Mouse (Mus musculus): ENCODE measurements around the gene Tacc3. TPM values are rescaled to one million over a fixed set of nuclear protein-coding genes. Genes with fewer than 3 reads are reported as not detected.

The Tacc3 gene
- polyA plus RNA-seq, 1 experiment = 58.6 TPM

DNA sequence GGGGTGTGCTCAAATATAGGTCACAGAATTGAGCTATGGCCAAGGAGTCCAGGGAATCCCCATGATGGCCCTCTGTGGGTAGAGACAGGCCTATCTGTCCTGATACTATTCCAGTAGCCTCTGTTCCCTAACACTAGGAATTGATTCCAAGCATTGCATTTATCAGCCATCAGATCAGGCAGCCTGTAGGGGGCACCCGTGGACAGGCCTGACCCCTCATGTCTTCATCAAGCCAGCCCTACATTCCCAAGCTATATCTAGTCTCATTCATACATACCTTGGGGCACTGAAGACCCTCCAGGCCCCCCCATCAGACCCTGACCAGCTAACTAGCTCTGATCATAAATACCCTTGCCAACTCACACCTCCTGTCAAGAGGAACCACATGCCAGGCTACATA lies 18.0 kb downstream of the Tacc3 start:
- TF ChIP-seq POLR2A (IDR thresholded peaks at IDR 0.05; ENCODE audit: borderline replicate concordance, low read depth, low read length) = no peak
- peak; percentile 69 for TF ChIP-seq CTCF (IDR thresholded peaks at IDR 0.05; ENCODE audit: low read depth, low read length)
- H3K4me3 ChIP-seq (ENCODE audit: insufficient read depth, low read length) = no peak overlapping the region
- H3K27ac ChIP-seq (ENCODE audit: insufficient read depth, low read depth, low read length) = no peak overlapping the region
- no peaks in the 10 kb centered on the region for H3K4me1 ChIP-seq (ENCODE audit: control insufficient read depth, insufficient read depth, low read length)

DNA sequence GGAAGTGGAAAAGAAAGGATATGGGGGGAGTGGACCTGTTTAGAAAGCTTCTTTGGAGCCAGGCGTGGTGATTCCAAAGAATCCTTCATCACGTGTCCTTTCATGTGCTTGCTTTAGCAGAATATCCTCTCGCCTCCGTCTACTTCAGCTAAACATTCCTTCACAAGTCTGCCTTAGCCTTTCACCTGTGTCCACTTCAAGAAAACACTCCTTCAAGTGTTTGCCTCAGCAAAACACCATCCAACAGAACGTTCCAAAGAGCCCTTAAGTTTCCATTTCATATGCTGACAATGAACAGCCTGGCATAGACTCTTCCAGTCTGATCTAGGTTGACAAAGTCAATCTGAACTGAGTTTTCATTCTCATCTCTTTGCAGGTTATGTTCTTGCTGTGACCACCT lies 20.3 kb downstream of the Tacc3 start:
- H3K27ac ChIP-seq (ENCODE audit: insufficient read depth, low read depth, low read length) = no peak overlapping the region
- TF ChIP-seq CTCF (IDR thresholded peaks at IDR 0.05; ENCODE audit: low read depth, low read length) (no peak), POLR2A (IDR thresholded peaks at IDR 0.05; ENCODE audit: borderline replicate concordance, low read depth, low read length) (no peak)
- no peak overlapping the region for H3K4me3 ChIP-seq (ENCODE audit: insufficient read depth, low read length)
- no peaks in the 10 kb centered on the region for H3K4me1 ChIP-seq (ENCODE audit: control insufficient read depth, insufficient read depth, low read length)

- Histone ChIP-seq H3K4me1 (ENCODE audit: control insufficient read depth, insufficient read depth, low read length) (no peaks in the 10 kb centered on the region), H3K27ac (ENCODE audit: insufficient read depth, low read depth, low read length) (no peak overlapping the region), H3K4me3 (ENCODE audit: insufficient read depth, low read length) (no peak overlapping the region)
- TF ChIP-seq POLR2A (IDR thresholded peaks at IDR 0.05; ENCODE audit: borderline replicate concordance, low read depth, low read length) (no peak), CTCF (IDR thresholded peaks at IDR 0.05; ENCODE audit: low read depth, low read length) (no peak)
Observed at GRCm38 (mm10) chr5:33681044-33681443, 23.1 kb downstream of the Tacc3 start.

GRCm38 (mm10) chr5:33681611-33682388 lies 23.9 kb downstream of the Tacc3 start:
- TF ChIP-seq POLR2A (IDR thresholded peaks at IDR 0.05; ENCODE audit: borderline replicate concordance, low read depth, low read length) = no peak
- Histone ChIP-seq H3K4me1 (ENCODE audit: control insufficient read depth, insufficient read depth, low read length) (no peaks in the 10 kb centered on the region), H3K4me3 (ENCODE audit: insufficient read depth, low read length) (no peak overlapping the region), H3K27ac (ENCODE audit: insufficient read depth, low read depth, low read length) (no peak overlapping the region)

- Histone ChIP-seq H3K4me3 (ENCODE audit: insufficient read depth, low read length) (no peak overlapping the region), H3K27ac (ENCODE audit: insufficient read depth, low read depth, low read length) (no peak overlapping the region), H3K4me1 (ENCODE audit: control insufficient read depth, insufficient read depth, low read length) (no peaks in the 10 kb centered on the region)
- no peak for TF ChIP-seq POLR2A (IDR thresholded peaks at IDR 0.05; ENCODE audit: borderline replicate concordance, low read depth, low read length)
Observed at GRCm38 (mm10) chr5:33682963-33683362, 25.0 kb downstream of the Tacc3 start.

GRCm38 (mm10) chr5:33683897-33684652 lies 26.1 kb downstream of the Tacc3 start:
- no peak overlapping the region for H3K27ac ChIP-seq (ENCODE audit: insufficient read depth, low read depth, low read length)
- H3K4me3 ChIP-seq (ENCODE audit: insufficient read depth, low read length) = no peak overlapping the region
- H3K4me1 ChIP-seq (ENCODE audit: control insufficient read depth, insufficient read depth, low read length) = no peaks in the 10 kb centered on the region
- TF ChIP-seq POLR2A (IDR thresholded peaks at IDR 0.05; ENCODE audit: borderline replicate concordance, low read depth, low read length) = no peak
- TF ChIP-seq CTCF (IDR thresholded peaks at IDR 0.05; ENCODE audit: low read depth, low read length) = 0 out of 2 replicates have a peak, but pooled peaks have one; percentile 26

GRCm38 (mm10) chr5:33684932-33685331 lies 27.0 kb downstream of the Tacc3 start:
- Histone ChIP-seq H3K4me1 (ENCODE audit: control insufficient read depth, insufficient read depth, low read length) (no peaks in the 10 kb centered on the region), H3K27ac (ENCODE audit: insufficient read depth, low read depth, low read length) (no peak overlapping the region), H3K4me3 (ENCODE audit: insufficient read depth, low read length) (no peak overlapping the region)
- no peak for TF ChIP-seq CTCF (IDR thresholded peaks at IDR 0.05; ENCODE audit: low read depth, low read length)

DNA sequence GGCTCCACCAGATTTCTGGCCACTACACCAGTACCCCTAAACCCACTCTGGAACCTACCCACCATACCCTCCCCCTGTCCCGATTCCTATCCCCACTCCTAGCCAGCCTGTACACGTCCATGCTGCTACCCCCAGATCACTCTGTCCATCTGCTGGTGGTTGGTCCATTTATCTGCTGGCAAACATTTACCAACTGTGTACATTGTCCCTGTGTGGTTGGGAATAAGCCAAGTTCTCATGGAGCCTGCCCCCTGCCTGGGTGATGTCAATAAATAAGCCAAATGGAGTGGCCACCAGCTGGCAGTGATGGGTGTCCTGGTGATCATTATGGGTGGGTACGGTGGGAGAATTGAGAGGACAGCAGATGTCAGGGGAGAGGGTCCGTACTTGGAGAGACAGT lies 29.2 kb downstream of the Tacc3 start:
- Histone ChIP-seq H3K4me1 (ENCODE audit: control insufficient read depth, insufficient read depth, low read length) (no peaks in the 10 kb centered on the region), H3K27ac (ENCODE audit: insufficient read depth, low read depth, low read length) (no peak overlapping the region), H3K4me3 (ENCODE audit: insufficient read depth, low read length) (no peak overlapping the region)
- TF ChIP-seq POLR2A (IDR thresholded peaks at IDR 0.05; ENCODE audit: borderline replicate concordance, low read depth, low read length) = no peak
- TF ChIP-seq CTCF (IDR thresholded peaks at IDR 0.05; ENCODE audit: low read depth, low read length) = no peak

- Histone ChIP-seq H3K27ac (ENCODE audit: insufficient read depth, low read depth, low read length) (no peak overlapping the region), H3K4me1 (ENCODE audit: control insufficient read depth, insufficient read depth, low read length) (no peaks in the 10 kb centered on the region), H3K4me3 (ENCODE audit: insufficient read depth, low read length) (no peak overlapping the region)
- TF ChIP-seq POLR2A (IDR thresholded peaks at IDR 0.05; ENCODE audit: borderline replicate concordance, low read depth, low read length) = no peak
- no peak for TF ChIP-seq CTCF (IDR thresholded peaks at IDR 0.05; ENCODE audit: low read depth, low read length)
Observed at GRCm38 (mm10) chr5:33688278-33689220, 30.6 kb downstream of the Tacc3 start.

All from bone marrow macrophage, adult 2 months (primary cell).